Mouse (Mus musculus) heart, postnatal 0 days (tissue): Measurements from ENCODE around the gene Ptprz1.

Source experiments
- CTCF ChIP-seq: IDR thresholded peaks from 2 replicates; pipeline ENCODE4 v1.5.1; 2016; ENCODE audit warnings: antibody characterized with exemption, control low read depth, low read depth
- EP300 ChIP-seq: IDR thresholded peaks from 2 replicates; pipeline ENCODE4 v1.6.1; 2016; ENCODE audit warnings: antibody characterized with exemption, low read depth

GRCm38 (mm10) chr6:22968073-22968472, 92.8 kb downstream of the Ptprz1 start:
- peak; percentile 43 for TF ChIP-seq CTCF
- no peak for TF ChIP-seq EP300
